Mouse (Mus musculus) heart, postnatal 0 days (tissue): ENCODE data around the gene Psmb6.

Experiments used
- CTCF ChIP-seq: IDR thresholded peaks from 2 replicates; pipeline ENCODE4 v1.5.1; 2016; ENCODE audit warnings: antibody characterized with exemption, control low read depth, low read depth
- EP300 ChIP-seq: IDR thresholded peaks from 2 replicates; pipeline ENCODE4 v1.6.1; 2016; ENCODE audit warnings: antibody characterized with exemption, low read depth

DNA sequence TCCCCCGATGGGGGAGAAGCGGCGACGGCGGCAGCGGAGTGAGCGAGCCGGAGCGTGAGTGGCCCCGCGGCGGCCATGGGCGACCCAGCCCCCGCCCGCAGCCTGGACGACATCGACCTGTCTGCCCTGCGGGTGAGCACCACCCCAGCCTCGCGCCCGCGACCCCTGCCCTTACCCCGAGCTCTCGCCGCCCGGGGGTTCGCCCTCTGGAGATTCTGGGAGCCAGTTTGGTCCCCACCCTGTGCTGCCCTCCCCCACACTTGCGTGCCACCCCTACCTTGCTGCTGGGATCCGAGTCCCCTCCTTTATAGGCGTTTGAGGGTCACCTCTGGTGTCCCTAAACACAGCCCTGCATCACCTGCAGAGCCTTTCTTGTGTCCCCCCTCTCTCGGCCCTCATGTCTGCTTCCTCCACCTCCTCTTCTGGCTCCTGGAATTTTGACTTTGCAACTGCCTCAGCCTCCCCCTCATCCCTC is 37.9 kb downstream of the Psmb6 start:
- no peak for TF ChIP-seq EP300
- TF ChIP-seq CTCF = no peak
